Mouse (Mus musculus) forebrain, embryonic 14.5 days (tissue): Measurements from ENCODE around the gene Zdhhc5. TPM values are rescaled to one million over a fixed set of nuclear protein-coding genes. Genes with fewer than 3 reads are reported as not detected.

Experiments
- ATAC-seq: fragments of 200-750 bp; cut with Nextera tagmentation; 2 replicates; pipeline ENCODE4 v1.8.0; 2017; ENCODE audit warnings: mild to moderate bottlenecking, moderate library complexity
- DNase-seq: peaks from one replicate; pipeline ENCODE4 v3.0.0-alpha.2; 2015; ENCODE audit warnings: low spot score
- H3K27ac ChIP-seq: fragments of 300-500 bp; sonication (generic); 2 replicates; pipeline ENCODE4 v1.5.1; 2014; ENCODE audit warnings: low read depth, mild to moderate bottlenecking, control low read depth, low read length, moderate library complexity
- H3K27me3 ChIP-seq: fragments of 300-500 bp; sonication (generic); replicated peaks from 2 replicates; pipeline ENCODE4 v1.6.1; 2014; ENCODE audit warnings: low read length, control low read depth, mixed read lengths; ENCODE audit not compliant: control insufficient read depth, insufficient read depth
- H3K36me3 ChIP-seq: fragments of 300-500 bp; sonication (generic); 2 replicates; pipeline ENCODE4 v1.6.1; 2014; ENCODE audit warnings: low read length, control low read depth; ENCODE audit not compliant: control insufficient read depth, insufficient read depth
- H3K4me1 ChIP-seq: fragments of 300-500 bp; sonication (generic); 2 replicates; pipeline ENCODE4 v1.6.1; 2014; ENCODE audit warnings: antibody characterized with exemption, low read length, control low read depth; ENCODE audit not compliant: control insufficient read depth, insufficient read depth
- H3K4me2 ChIP-seq: fragments of 300-500 bp; sonication (generic); 2 replicates; pipeline ENCODE4 v1.6.1; 2014; ENCODE audit warnings: mild to moderate bottlenecking, control low read depth, low read length
- H3K4me3 ChIP-seq: fragments of 300-500 bp; sonication (generic); 2 replicates; pipeline ENCODE4 v1.5.1; 2014; ENCODE audit warnings: low read depth, low read length, control low read depth
- H3K9ac ChIP-seq: fragments of 300-500 bp; sonication (generic); 2 replicates; pipeline ENCODE4 v1.6.1; 2014; ENCODE audit warnings: mild to moderate bottlenecking, low read length, control low read depth, moderate library complexity
- H3K9me3 ChIP-seq: fragments of 300-500 bp; sonication (generic); replicated peaks from 2 replicates; pipeline ENCODE4 v1.6.1; 2016; ENCODE audit warnings: low read length, control low read depth, mixed read lengths; ENCODE audit not compliant: control insufficient read depth
- WGBS: fragments of 180-500 bp; shearing (Covaris S2); extraction: QIAGEN DNeasy Blood & Tissue Kit; methylation state at CpG from one replicate; pipeline ENCODE4 v1.1.7; 2014; 5-methylcytosine and 5-hydroxymethylcytosine counted together
- microRNA counts: library from miRNA; unstranded; fragments of <30 nt; microRNA quantifications from one replicate; lab custom pipeline; 2016
- microRNA-seq: library from miRNA; unstranded; fragments of <30 nt; microRNA quantifications from one replicate; pipeline ENCODE4, GENCODE M21; 2016
- polyA plus RNA-seq: library from polyadenylated mRNA; unstranded; fragments of >200 nt; fragmentation: Nextera tagmentation; extraction: Ambion mirVana; gene quantifications from 2 replicates; pipeline ENCODE4 v1.2.1, GENCODE M21; 2014

Gene Zdhhc5
- polyA plus RNA-seq, 1 experiment from 2014 or later, result 16.5 TPM

- Histone ChIP-seq H3K4me2 (peak overlapping the region; percentile 84), H3K36me3 (no peaks in the 10 kb centered on the region), H3K9ac (peak overlapping the region; percentile 70), H3K9me3 (no peaks in the 10 kb centered on the region), H3K27ac (no peak overlapping the region), H3K4me1 (peaks cover 2% of the 10 kb centered on the region; the same call in 1 of the 2 replicates), H3K27me3 (no peaks in the 10 kb centered on the region), H3K4me3 (peak overlapping the region; percentile 49)
- peak; percentile 58 for DNase-seq
- 29% methylated on average over 6 of the region's 6 CpGs for WGBS
- ATAC-seq, result no peak
These were observed 66.6 kb downstream of the Zdhhc5 start for GRCm38 (mm10) chr2:84648369-84648768.

- ATAC-seq (no peak), DNase-seq (no peak)
- H3K9me3 ChIP-seq, result no peaks in the 10 kb centered on the region
- H3K9ac ChIP-seq, result no peak overlapping the region
- 91% methylated on average over 6 of the region's 6 CpGs for WGBS
- no peak overlapping the region for H3K27ac ChIP-seq
- H3K4me2 ChIP-seq, result peak overlapping the region; percentile 84
- no peak overlapping the region for H3K4me3 ChIP-seq
- peaks cover 2% of the 10 kb centered on the region; the same call in 1 of the 2 replicates for H3K4me1 ChIP-seq
- no peaks in the 10 kb centered on the region for H3K36me3 ChIP-seq
- no peaks in the 10 kb centered on the region for H3K27me3 ChIP-seq
These were observed 67.9 kb downstream of the Zdhhc5 start for GRCm38 (mm10) chr2:84647051-84647568.

GRCm38 (mm10) chr2:84646138-84646537 is 68.8 kb downstream of the Zdhhc5 start:
- H3K36me3 ChIP-seq, result no peaks in the 10 kb centered on the region
- H3K4me2 ChIP-seq, result no peak overlapping the region
- H3K9ac ChIP-seq, result no peak overlapping the region
- 79% methylated on average over 1 of the region's 1 CpGs for WGBS
- H3K27ac ChIP-seq, result no peak overlapping the region
- H3K4me3 ChIP-seq, result no peak overlapping the region
- ATAC-seq, result no peak
- H3K9me3 ChIP-seq, result no peaks in the 10 kb centered on the region
- H3K4me1 ChIP-seq, result peaks cover 2% of the 10 kb centered on the region; the same call in 1 of the 2 replicates
- DNase-seq, result no peak
- no peaks in the 10 kb centered on the region for H3K27me3 ChIP-seq

DNA sequence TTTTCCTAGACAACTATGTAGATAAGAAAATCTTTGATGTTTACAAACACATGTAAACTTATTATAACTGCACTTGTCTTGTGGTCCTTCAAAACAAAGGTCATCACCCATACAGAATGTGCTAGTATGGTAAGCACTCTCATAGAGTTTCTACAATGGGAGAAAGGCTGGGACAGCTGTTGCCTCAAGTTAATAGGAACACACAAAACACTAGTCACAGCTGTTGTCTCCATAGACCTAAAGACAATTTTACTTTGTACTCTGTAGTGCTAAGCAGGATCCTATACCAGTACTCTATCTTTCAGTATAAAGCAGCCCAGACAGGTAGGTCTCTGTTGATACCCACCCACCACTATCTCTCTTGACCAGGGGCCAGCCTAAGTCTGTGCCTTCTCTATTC is 74.1 kb downstream of the Zdhhc5 start:
- H3K4me1 ChIP-seq, result peaks cover 23% of the 10 kb centered on the region
- H3K9ac ChIP-seq, result no peak overlapping the region
- H3K4me2 ChIP-seq, result no peak overlapping the region
- H3K4me3 ChIP-seq, result no peak overlapping the region
- H3K27ac ChIP-seq, result no peak overlapping the region
- no peaks in the 10 kb centered on the region for H3K27me3 ChIP-seq
- no peaks in the 10 kb centered on the region for H3K9me3 ChIP-seq
- DNase-seq (no peak), ATAC-seq (no peak)
- no peaks in the 10 kb centered on the region for H3K36me3 ChIP-seq

- Histone ChIP-seq H3K9ac (no peak overlapping the region), H3K36me3 (no peaks in the 10 kb centered on the region), H3K4me1 (peaks cover 39% of the 10 kb centered on the region), H3K27ac (no peak overlapping the region), H3K4me3 (no peak overlapping the region), H3K4me2 (no peak overlapping the region), H3K27me3 (no peaks in the 10 kb centered on the region), H3K9me3 (no peaks in the 10 kb centered on the region)
- WGBS, result 73% methylated on average over 5 of the region's 5 CpGs
- ATAC-seq, result no peak
- DNase-seq, result no peak
These were observed 76.4 kb downstream of the Zdhhc5 start for GRCm38 (mm10) chr2:84638428-84639220.

MicroRNAs within 50 kb of the gene (microRNA counts, 519-probe panel; counts per million panel counts)
- microRNA mmu-miR-130a (lab: Ali Mortazavi, UCI), result 6,690 counts per million, percentile 97 among the panel's probes with 10 or more counts

Small RNA genes within 50 kb of the gene (microRNA-seq; reads per million reads assigned to microRNA genes)
- 28,484 reads per million, percentile 99 among the genes with 10 or more reads in this experiment for gene Mir130a

Other genes with a start within 250 kb of the Zdhhc5 start
- 14.3 and 17.2 TPM in 2 replicates for gene Tfpi, start 238.4 kb downstream of the Zdhhc5 start, polyA plus RNA-seq
- gene Ctnnd1, start 64.4 kb downstream of the Zdhhc5 start, polyA plus RNA-seq, result 27.1 and 27.8 TPM in 2 replicates
- gene Btbd18, start 56.1 kb downstream of the Zdhhc5 start, polyA plus RNA-seq, result 0.10 and 0.33 TPM in 2 replicates
- gene Selenoh, start 44.4 kb downstream of the Zdhhc5 start, polyA plus RNA-seq, result 277 and 350 TPM in 2 replicates
- gene Gm28635, start 37.1 kb downstream of the Zdhhc5 start, polyA plus RNA-seq, result not detected in 2 replicates
- 55.3 and 59.8 TPM in 2 replicates for gene Med19, start 36.8 kb downstream of the Zdhhc5 start, polyA plus RNA-seq
- gene Tmx2, start 36.0 kb downstream of the Zdhhc5 start, polyA plus RNA-seq, result 223 and 231 TPM in 2 replicates
- 28.7 and 32.3 TPM in 2 replicates for gene Clp1, start 12.2 kb upstream of the Zdhhc5 start, polyA plus RNA-seq
- 14.2 and 16.3 TPM in 2 replicates for gene Ypel4, start 18.9 kb upstream of the Zdhhc5 start, polyA plus RNA-seq
- 3.1 and 3.8 TPM in 2 replicates for gene Gm19426, start 28.5 kb upstream of the Zdhhc5 start, polyA plus RNA-seq
- gene Serping1, start 60.3 kb upstream of the Zdhhc5 start, polyA plus RNA-seq, result 32.1 and 32.7 TPM in 2 replicates
- gene Ube2l6, start 83.6 kb upstream of the Zdhhc5 start, polyA plus RNA-seq, result 21.8 and 23.7 TPM in 2 replicates
- not detected in 2 replicates for gene Smtnl1, start 107.5 kb upstream of the Zdhhc5 start, polyA plus RNA-seq
- 70.2 and 90.7 TPM in 2 replicates for gene Timm10, start 111.8 kb upstream of the Zdhhc5 start, polyA plus RNA-seq
- gene Slc43a1, start 123.7 kb upstream of the Zdhhc5 start, polyA plus RNA-seq, result 3.4 and 4.0 TPM in 2 replicates
- gene Rtn4rl2, start 171.5 kb upstream of the Zdhhc5 start, polyA plus RNA-seq, result 7.5 and 13.6 TPM in 2 replicates
- gene Slc43a3, start 221.4 kb upstream of the Zdhhc5 start, polyA plus RNA-seq, result 6.6 and 7.0 TPM in 2 replicates